Mouse (Mus musculus) forebrain, postnatal 0 days (tissue): ENCODE results near the gene Masp2. TPM values are rescaled to one million over a fixed set of nuclear protein-coding genes. Genes with fewer than 3 reads are reported as not detected.
A peak's percentile ranks its signal among the peaks of the same experiment; 100 is the strongest.

Experiments
- ATAC-seq: fragments of 200-750 bp; cut with Nextera tagmentation; 2 replicates; pipeline ENCODE4 v1.8.0; 2017; ENCODE audit warnings: mild to moderate bottlenecking, moderate library complexity
- DNase-seq: peaks from one replicate; pipeline ENCODE4 v3.0.0-alpha.2; 2015
- H3K27ac ChIP-seq: fragments of 300-500 bp; sonication (generic); 2 replicates; pipeline ENCODE4 v1.5.1; 2014; ENCODE audit warnings: low read depth, mild to moderate bottlenecking, antibody characterized with exemption, low read length, moderate library complexity, mixed read lengths
- H3K27me3 ChIP-seq: fragments of 300-500 bp; sonication (generic); 2 replicates; pipeline ENCODE4 v1.6.1; 2014; ENCODE audit warnings: mild to moderate bottlenecking, low read length, mixed read lengths; ENCODE audit not compliant: insufficient read depth
- H3K36me3 ChIP-seq: fragments of 300-500 bp; sonication (generic); 2 replicates; pipeline ENCODE4 v1.6.1; 2014; ENCODE audit warnings: mild to moderate bottlenecking, moderate library complexity; ENCODE audit not compliant: insufficient read depth
- H3K4me1 ChIP-seq: fragments of 300-500 bp; sonication (generic); 2 replicates; pipeline ENCODE4 v1.6.1; 2014; ENCODE audit warnings: antibody characterized with exemption; ENCODE audit not compliant: insufficient read depth
- H3K4me2 ChIP-seq: fragments of 300-500 bp; sonication (generic); 2 replicates; pipeline ENCODE4 v1.6.1; 2014; ENCODE audit warnings: low read depth, mild to moderate bottlenecking, moderate library complexity
- H3K4me3 ChIP-seq: fragments of 300-500 bp; sonication (generic); 2 replicates; pipeline ENCODE4 v1.5.1; 2014; ENCODE audit warnings: low read depth, low read length, mixed read lengths
- H3K9ac ChIP-seq: fragments of 300-500 bp; sonication (generic); 2 replicates; pipeline ENCODE4 v1.6.1; 2014; ENCODE audit warnings: mild to moderate bottlenecking
- H3K9me3 ChIP-seq: fragments of 300-500 bp; sonication (generic); 2 replicates; pipeline ENCODE4 v1.6.1; 2016; ENCODE audit warnings: low read length
- CTCF ChIP-seq: sonication (generic); IDR thresholded peaks from 2 replicates; pipeline ENCODE4 v1.5.1; 2016; ENCODE audit warnings: antibody characterized with exemption, control low read depth, low read depth
- WGBS: fragments of 180-500 bp; shearing (Covaris S2); extraction: QIAGEN DNeasy Blood & Tissue Kit; methylation state at CpG from one replicate; pipeline ENCODE4 v1.1.7; 2014; 5-methylcytosine and 5-hydroxymethylcytosine counted together
- polyA plus RNA-seq: library from polyadenylated mRNA; unstranded; fragments of >200 nt; fragmentation: Nextera tagmentation; extraction: Ambion mirVana; gene quantifications from 2 replicates; pipeline ENCODE4 v1.2.1, GENCODE M21; 2015
- total RNA-seq: library from RNA; depleted of rRNA; stranded (reverse); fragments of >200 nt; gene quantifications from 2 replicates; pipeline ENCODE4 v1.2.3, GENCODE M21; 2014

The Masp2 gene
- total and polyA plus RNA-seq, 2 experiments from 2014 or later = 0.24 TPM; not detected in 1

DNA sequence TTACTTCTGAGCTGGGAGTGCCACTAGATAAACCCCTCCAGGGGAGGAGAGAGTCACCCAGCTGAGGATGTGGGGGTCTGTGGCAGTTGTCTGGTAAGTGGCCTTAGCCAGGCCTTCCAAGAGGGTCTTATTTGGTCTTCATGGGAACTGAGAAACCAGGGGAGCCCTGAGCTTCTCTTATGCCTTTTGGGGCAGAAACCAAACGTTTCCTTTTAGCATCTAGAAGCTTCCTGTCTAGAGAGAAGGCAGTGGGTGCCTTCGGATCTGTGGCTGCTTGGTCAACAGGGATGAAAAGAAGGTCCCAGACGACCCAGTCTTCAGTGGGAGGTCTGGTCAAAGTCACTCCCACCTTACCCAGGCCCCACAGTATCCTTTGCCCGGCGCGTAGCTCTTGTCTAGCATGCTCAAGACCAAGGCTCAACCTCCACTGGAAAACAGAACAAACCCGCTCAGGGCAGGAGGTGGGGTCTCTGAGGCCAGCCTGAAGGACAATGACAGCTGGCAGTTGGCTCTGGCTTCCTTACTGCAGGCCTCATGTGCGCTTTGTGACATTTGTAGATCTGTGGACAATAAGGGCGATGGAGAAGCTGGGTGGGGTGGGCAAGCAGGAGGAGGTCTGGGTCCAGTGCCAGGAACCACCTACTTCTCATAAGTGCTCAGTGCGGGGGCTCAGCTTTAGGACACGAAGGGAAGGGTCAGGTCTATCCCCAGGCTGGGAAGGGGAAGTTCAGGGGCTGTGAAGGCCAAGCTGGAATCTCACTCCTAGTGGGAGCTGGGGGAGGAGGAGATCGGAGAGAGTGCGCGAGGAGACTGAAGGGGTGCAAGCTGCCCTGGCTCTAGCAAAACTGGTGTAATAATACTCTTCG is 41.2 kb downstream of the Masp2 start, which contains the start of gene Gm572:
Gene Gm572 (plus strand): TSS at position 27 of the 866 bp plus-strand sequence.
- no peak for DNase-seq
- Histone ChIP-seq H3K27me3 (no peaks in the 10 kb centered on the region), H3K27ac (no peak within 1 kb of the TSS), H3K4me3 (no peak within 1 kb of the TSS), H3K4me1 (no peaks in the 10 kb centered on the region), H3K9ac (no peak within 1 kb of the TSS), H3K9me3 (no peaks in the 10 kb centered on the region), H3K4me2 (peak within 1 kb of the TSS; percentile 21), H3K36me3 (no peaks in the 10 kb centered on the region)
- WGBS = 70% methylated on average over 15 of the region's 15 CpGs
- TF ChIP-seq CTCF = no peak
- no peak; the same call in 1 of the 2 replicates for ATAC-seq

DNA sequence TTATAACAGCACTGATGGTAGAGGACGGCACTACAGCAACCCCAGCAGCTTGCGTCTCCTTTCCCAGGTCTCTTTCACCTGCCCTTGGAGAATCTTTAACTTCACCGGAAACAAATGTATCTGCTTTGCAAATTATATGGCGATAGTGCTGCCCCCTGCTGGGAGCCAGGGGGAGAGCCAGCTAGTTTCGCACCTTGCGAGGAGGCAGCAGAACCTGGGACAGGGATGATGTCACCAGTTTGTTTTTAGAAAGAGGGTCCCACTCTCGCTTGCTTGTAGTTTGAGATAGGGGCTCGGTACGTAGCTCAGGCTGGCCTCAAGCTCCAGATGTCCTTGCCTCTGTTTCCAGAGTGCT is 41.8 kb downstream of the Masp2 start:
- Histone ChIP-seq H3K4me3 (no peak overlapping the region), H3K36me3 (no peaks in the 10 kb centered on the region), H3K9ac (no peak overlapping the region), H3K4me1 (no peaks in the 10 kb centered on the region), H3K4me2 (peak overlapping the region; percentile 21), H3K9me3 (no peaks in the 10 kb centered on the region), H3K27ac (no peak overlapping the region), H3K27me3 (no peaks in the 10 kb centered on the region)
- peak; percentile 72 for DNase-seq
- WGBS = 10% methylated on average over 9 of the region's 9 CpGs
- peak; percentile 58 for ATAC-seq
- TF ChIP-seq CTCF = peak; percentile 76

DNA sequence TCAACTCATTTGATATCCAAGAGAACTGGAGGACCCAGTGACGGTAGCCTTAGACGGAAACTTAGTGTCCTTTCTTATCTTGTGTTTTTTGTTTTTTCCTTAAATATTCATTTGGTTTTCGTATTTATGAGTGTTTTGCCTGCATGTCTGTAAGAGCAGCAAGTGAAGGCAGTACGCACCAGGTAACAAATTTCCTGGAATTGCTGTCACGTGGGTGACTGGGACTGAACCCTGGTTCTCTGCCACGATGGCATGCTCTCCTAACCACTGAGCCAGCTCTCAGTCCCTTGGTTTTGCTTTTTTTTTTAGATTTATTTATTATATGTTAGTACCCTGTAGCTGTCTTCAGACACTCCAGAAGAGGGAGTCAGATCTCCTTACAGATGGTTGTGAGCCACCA is 42.6 kb downstream of the Masp2 start:
- no peak overlapping the region for H3K27ac ChIP-seq
- no peaks in the 10 kb centered on the region for H3K9me3 ChIP-seq
- ATAC-seq (no peak), DNase-seq (no peak)
- TF ChIP-seq CTCF = no peak
- WGBS = 81% methylated on average over 6 of the region's 6 CpGs
- H3K4me1 ChIP-seq = no peaks in the 10 kb centered on the region
- no peak overlapping the region for H3K9ac ChIP-seq
- no peak overlapping the region for H3K4me3 ChIP-seq
- H3K36me3 ChIP-seq = no peaks in the 10 kb centered on the region
- H3K27me3 ChIP-seq = no peaks in the 10 kb centered on the region
- no peak overlapping the region for H3K4me2 ChIP-seq

DNA sequence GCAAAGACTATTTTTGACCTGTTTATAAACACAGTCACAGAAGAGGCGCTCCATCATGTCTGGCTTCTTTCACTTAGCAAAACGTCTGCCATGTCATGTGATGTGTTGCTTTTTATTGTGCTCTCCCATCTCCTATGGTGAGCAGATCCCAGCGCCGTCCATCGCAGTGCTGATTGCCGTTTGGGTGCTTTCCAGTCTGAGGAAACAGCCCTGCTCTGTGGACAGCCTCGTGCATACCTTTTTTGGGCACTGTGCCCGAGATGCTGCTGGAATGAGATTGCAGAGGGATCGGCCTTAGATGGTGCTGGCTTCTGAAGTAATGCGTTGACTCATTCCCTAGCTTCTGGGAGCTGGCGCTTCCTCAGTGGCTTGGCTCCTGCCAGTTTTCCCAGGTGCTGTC is 44.3 kb downstream of the Masp2 start:
- H3K9me3 ChIP-seq = no peaks in the 10 kb centered on the region
- no peak overlapping the region for H3K9ac ChIP-seq
- TF ChIP-seq CTCF = no peak
- no peaks in the 10 kb centered on the region for H3K27me3 ChIP-seq
- no peaks in the 10 kb centered on the region for H3K36me3 ChIP-seq
- H3K4me3 ChIP-seq = no peak overlapping the region
- H3K4me2 ChIP-seq = no peak overlapping the region
- DNase-seq (peak; percentile 25), ATAC-seq (no peak)
- no peak overlapping the region for H3K27ac ChIP-seq
- H3K4me1 ChIP-seq = no peaks in the 10 kb centered on the region
- WGBS = 58% methylated on average over 11 of the region's 11 CpGs

DNA sequence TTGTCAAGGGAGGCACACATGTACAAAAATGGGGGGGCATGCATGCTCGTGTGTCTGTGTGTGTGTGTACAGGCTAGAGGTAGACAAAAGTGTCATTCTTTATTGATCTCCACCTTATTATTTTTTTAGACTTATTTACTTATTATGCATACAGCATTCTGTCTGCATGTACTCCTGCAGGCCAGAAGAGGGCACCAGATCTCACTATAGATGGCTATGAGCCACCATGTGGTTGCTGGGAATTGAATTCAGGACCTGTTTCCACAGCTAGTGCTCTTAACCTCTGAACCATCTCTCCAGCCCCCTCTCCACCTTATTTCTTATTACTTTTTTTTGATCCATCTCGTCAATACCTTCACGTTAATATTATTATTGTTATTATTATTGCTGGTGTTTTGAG is 47.0 kb downstream of the Masp2 start:
- WGBS = 68% methylated on average over 3 of the region's 3 CpGs
- Histone ChIP-seq H3K27me3 (no peaks in the 10 kb centered on the region), H3K27ac (no peak overlapping the region), H3K4me2 (no peak overlapping the region), H3K9me3 (no peaks in the 10 kb centered on the region), H3K4me3 (no peak overlapping the region), H3K4me1 (no peaks in the 10 kb centered on the region), H3K36me3 (no peaks in the 10 kb centered on the region), H3K9ac (no peak overlapping the region)
- DNase-seq = no peak
- ATAC-seq = no peak
- peak; percentile 42; the same call in 1 of the 2 replicates for TF ChIP-seq CTCF

DNA sequence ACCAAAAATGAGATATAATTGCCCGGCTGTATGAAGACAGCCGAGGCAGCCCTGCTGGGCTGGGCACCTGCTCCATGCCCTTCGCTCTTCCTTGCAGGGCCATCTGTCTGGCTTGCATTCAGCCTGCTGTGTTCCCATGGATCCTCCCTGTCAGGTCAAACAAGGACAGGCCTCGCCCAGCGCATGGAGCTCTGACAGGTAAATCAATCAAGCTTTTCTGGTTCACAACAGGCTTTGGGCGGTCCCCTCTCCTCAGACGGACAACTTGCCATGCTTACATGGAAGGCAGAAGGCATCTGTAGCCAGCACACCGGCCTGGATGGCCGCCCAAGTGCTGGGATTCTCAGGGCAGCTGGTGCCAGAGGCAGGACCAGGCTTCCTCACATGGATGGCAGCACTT is 48.7 kb downstream of the Masp2 start:
- Histone ChIP-seq H3K4me1 (no peaks in the 10 kb centered on the region), H3K9ac (no peak overlapping the region), H3K9me3 (no peaks in the 10 kb centered on the region), H3K27ac (no peak overlapping the region), H3K27me3 (no peaks in the 10 kb centered on the region), H3K4me3 (no peak overlapping the region), H3K36me3 (no peaks in the 10 kb centered on the region), H3K4me2 (no peak overlapping the region)
- no peak for TF ChIP-seq CTCF
- 67% methylated on average over 9 of the region's 9 CpGs for WGBS
- DNase-seq (no peak), ATAC-seq (no peak)

DNA sequence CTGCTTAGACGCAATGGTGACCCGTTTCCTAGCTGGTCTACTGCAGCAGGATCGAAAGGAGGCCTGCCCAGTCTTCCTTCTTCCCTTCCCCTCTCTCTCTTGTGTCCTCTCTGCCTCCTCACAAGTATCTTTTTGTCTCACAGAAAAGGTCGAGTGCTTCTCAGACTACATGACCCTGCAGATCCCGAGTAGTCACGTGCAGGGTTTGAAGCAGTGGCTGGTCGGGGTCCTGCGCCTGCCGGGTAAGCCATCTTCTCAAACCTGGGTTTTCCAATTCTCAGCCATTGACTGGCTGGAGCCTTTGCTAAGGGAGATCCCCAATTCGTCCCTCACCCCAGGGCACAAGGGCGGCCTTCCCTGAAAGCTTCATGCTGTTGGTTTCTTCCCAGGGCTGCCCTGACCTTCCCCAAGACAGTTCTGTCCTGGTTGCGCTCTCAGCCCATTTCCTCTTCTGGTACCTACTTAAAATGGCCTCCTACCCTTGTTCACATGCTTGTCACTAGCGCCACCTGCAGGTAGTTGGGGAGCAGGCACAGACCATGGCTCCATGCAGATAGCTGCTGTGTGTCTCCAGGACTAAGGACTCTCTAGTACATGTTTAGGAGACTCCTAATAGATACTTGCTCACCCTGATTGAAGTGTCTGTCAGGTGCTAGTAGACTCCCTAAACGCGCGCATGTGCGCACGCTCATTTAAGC is 52.5 kb downstream of the Masp2 start:
- no peak overlapping the region for H3K4me3 ChIP-seq
- H3K27me3 ChIP-seq = no peaks in the 10 kb centered on the region
- no peaks in the 10 kb centered on the region for H3K36me3 ChIP-seq
- H3K9ac ChIP-seq = no peak overlapping the region
- H3K27ac ChIP-seq = no peak overlapping the region
- no peaks in the 10 kb centered on the region for H3K9me3 ChIP-seq
- DNase-seq (no peak), ATAC-seq (0 out of 2 replicates have a peak, but pooled peaks have one; percentile 38)
- TF ChIP-seq CTCF = peak; percentile 48
- 87% methylated on average over 18 of the region's 18 CpGs for WGBS
- H3K4me1 ChIP-seq = no peaks in the 10 kb centered on the region
- H3K4me2 ChIP-seq = no peak overlapping the region
